Mouse (Mus musculus): Measurements from ENCODE around the gene Sept9.

GRCm38 (mm10) chr11:117269053-117269702 lies 69.7 kb downstream of the Sept9 start:
- TF ChIP-seq CTCF (IDR thresholded peaks at IDR 0.05; ENCODE audit: extremely low read depth, insufficient read depth, insufficient read length, insufficient replicate concordance) (no peak), POLR2A (IDR thresholded peaks at IDR 0.05; ENCODE audit: low read depth, low read length) (no peak)
